Mouse (Mus musculus): ENCODE measurements around the gene Tubg1.

Gene Tubg1

DNA sequence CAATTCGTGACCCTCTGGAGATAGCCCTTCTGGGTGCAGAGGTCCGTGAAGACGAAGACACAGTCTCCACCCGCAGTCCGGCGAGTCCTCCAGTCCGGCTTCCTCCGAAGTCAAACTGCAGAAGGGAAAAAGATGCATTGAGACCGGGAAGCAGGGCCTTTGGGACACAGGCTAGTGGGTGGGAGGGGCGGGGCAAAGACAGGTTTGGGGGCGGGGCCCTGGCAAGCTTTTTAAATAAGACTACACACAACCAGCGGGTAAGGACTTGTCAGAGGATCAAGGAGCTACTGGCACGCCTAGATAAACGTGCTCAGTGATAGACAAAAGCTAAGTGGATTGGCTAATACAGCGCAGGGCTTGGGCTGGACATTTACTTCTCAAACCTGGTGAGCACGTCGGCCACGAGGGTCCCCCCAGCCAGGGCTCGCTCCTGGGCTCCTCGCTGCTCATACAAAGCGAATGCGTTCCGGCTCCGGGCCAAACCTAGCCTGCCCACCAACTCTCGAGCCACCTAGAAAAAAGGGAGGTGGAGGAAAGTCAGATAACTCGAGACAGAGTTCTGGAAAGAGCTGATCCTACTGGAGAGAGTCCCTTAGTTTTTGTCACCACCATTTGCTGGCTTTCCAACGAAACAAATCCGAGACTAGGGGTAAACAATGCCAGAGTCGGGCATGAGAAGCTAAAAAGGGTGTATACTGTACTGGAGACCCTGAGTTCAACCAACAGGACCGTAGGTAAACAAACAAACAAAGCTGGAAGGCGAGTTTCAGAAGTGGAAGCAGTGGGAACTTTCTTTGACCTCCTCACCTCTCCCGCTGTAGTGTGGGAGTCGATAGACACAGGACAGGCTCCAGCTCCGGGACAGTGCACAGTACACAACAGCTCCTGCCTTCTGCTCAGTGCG is 45.2 kb downstream of the Tubg1 start:
- DNase-seq (ENCODE audit: low spot score in 2 of 2): no peak

DNA sequence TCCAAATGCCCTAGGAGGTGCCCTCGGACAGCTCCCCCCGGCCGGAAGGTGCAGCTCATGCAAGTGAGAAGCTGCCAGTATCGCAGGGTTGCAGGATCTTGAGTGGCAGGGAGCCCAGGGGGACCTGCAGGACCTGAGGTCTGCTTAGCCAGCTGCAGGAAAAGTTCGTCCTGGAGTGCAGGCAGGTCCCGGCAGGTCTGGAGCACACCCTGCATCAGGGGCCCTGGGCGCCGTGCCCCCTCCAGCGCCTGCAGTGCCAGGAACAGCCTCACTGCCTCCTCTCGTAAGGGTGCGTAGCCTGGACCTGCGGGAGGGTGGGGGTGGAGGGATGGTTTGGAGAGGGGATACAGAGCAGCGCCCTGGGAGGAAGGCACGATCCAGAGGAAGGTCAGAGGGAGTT is 46.6 kb downstream of the Tubg1 start:
- no peak for DNase-seq (ENCODE audit: low spot score in 2 of 2)

DNA sequence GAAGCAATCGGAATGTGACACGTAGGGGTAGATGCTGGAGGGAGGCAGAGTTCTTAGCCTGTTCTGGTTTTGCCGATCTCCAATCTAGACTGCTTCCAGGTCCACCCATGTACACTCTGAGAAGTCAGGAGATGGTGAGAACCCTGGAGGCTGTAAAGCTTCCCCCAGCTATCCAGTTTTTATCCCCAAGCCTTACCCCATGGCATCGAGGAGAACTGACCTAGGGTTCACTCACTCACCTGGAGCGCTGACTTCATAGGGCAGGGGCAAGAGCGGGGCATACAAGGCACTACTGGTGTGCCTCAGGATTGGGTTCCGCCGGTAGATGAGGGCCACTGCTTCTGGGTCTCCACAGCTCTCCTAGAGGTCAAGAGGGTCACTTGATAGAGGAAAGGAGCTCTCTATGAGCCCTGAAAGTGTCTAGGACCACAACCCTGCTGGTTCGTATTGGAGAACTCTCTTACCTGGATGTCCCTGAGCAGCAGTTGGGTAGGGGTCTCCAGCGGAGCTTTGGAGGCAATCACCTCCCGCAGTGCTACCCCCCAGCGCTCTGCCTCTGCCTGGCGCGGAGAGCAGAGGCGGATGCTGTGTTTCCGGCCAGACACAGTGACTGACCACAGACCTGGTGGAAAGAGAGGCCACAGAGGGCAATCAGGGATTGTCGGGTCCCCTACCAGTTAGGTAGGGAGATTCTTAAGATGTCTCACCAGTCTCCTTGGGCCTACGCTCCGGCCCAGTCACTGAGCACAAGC is 47.6 kb downstream of the Tubg1 start:
- DNase-seq (ENCODE audit: low spot score in 2 of 2): peak in 1 of 2 experiments; percentile 58

DNA sequence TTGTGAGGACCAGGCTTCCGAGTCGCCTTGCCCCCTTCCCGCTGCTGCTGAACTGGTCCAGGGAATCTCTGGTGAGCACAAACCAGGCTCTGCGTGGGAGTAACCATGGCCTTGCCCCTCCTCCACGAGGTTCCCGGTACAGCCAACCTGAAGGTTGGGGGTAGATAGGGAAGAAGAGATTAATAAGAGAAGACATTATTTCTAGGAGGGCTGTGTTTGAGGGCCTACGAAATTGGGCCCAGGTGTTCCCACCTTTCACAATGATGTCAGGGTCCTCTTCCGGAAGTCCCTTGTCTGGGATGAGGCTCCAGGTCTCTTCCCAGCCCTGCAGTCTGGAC is 48.2 kb downstream of the Tubg1 start:
- DNase-seq (ENCODE audit: low spot score in 2 of 2): no peak

DNA sequence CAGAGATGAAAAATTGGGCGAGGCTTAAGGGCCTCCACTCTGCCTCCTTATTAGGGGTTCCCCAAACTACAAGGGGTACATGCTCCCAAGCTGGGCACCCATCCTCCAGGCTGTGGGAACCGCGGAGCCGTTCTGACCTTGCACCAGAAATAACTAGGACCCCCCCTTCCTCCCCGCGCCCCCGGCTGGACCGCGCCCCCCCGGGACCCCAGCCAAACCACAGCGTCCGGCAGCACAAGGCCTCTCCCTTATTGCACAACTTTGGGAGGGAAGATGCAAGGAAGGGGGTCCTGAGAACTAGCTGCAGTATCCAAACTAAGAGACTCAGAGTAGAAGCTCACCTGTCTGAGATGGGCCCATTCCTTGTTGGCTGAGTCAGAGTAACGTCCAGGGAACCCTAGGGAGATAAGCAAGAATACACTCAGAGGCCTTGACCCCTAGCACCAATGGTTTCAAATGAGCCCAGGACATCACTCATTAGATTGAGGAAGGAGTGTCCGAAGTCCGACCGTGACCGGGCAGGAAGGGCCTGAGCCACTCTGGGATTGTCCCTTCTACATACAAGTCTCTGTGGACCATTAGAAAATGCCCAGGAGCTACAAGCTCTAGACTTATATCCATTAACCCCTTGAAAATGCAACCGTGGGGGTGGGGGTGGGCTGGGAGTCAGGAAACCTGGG is 48.7 kb downstream of the Tubg1 start:
- peak in 1 of 2 experiments; percentile 63 for DNase-seq (ENCODE audit: low spot score in 2 of 2)

DNA sequence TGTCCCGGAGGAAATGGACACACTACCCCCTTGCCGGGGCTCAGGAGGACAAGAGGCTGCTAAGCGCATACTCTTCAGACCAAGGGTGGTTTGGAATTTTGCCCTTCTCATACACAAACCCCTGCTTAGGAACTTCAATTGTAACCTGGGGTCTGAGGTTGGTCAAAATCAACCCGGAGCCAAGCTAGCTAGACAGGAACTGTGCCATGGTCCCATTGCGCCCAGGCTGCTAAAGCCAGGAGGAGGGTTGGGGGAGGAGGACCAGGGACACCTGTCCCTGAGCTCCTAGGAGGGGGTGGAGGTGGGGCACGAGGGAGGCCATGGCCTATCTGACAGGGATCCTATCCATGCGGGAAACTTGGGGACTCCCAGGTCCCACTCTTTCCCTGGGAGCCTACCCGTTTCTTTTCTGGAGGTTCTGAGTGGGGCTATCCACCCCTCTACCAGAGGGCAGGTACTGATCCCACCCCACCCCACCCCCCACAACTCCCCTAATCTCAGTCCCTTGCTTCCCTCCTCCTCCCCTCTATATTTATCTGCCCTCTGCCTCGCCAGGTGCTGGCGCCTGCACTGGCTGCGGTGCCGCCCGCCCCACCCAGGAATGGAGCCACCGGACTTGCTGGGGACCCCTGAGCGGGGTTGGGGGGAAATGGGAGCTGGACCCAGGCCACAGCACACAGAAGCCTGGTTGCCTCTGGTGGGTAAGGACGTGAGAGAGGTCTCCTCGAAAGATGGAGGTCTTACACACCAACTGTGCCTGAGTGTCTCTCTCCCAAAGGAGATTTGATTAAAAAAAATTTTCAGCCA is 49.8 kb downstream of the Tubg1 start:
- DNase-seq (ENCODE audit: low spot score in 2 of 2): peak in 1 of 2 experiments; percentile 59

DNA sequence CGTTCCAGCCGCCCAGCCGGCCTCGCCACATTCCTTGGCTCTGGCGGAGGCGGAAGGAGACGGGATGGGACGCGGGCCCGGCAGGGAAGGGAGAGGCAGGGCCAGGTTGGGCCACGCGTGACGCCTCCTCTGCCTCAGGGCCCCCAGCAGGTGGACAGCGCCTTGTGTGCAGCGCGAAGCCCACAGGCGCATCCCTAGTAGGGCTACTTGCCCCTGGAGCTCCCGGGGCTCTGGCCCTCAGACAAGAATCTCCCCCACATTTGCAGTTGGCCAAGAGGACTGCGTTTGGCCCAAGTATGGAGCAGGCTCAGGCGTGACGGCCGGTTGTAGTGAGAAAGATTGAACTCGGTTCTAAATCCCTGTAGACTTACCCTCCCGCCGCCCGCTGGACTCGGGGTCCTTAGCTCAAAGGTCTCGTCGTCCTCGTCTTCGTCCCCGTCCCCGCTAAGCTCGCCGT is 50.6 kb downstream of the Tubg1 start, which contains the start of gene Cntnap1:
TSS of gene Cntnap1 (plus strand) at position 170 of the 457 bp plus-strand sequence.
- peak in 1 of 2 experiments; percentile 71 for DNase-seq (ENCODE audit: low spot score in 2 of 2)

DNA sequence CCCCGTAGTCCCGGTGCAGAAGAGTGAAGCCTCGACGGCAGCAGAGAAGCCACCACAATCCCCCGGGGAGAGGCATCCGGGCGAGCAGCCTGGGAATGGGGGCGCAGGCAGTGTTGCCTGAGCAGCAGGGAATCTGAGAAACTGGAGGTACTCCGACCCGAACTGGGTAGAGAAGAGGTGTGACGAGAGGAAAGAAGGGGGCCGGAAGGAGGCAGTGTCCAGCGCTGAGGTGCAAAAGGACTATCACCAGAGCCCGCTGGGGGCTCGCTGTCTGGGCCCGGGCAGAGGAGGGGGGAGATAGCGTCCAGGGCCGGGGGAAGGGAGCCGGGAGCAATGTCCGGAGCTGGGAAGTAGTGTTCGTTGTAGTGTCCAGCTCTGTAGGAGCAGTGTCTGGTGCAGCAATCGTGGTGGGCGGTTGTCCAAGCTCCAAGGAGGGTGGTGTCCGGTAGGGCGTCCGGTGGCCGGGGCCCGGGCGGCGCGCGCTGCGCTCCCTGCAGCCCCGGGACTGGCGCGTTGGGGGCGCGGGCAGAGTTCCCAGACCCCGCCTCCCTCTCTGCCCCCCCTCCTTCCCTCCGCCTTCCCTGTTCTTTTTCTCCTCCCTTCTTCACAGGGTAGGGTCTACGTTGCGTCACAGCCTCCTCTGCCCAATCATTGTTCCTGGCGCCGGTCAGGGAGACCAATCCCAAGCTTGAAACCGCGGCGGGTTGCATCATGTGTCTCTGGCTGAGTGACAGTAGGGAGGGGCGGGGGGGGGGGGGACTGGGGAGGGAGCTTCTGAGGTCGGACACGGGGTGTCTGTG is 51.3 kb downstream of the Tubg1 start, which contains the start of gene Plekhh3:
TSS of gene Plekhh3 (minus strand) at position 541 of the 800 bp plus-strand sequence.
- peak; percentile 79 to 84 for DNase-seq (ENCODE audit: low spot score in 2 of 2)

DNA sequence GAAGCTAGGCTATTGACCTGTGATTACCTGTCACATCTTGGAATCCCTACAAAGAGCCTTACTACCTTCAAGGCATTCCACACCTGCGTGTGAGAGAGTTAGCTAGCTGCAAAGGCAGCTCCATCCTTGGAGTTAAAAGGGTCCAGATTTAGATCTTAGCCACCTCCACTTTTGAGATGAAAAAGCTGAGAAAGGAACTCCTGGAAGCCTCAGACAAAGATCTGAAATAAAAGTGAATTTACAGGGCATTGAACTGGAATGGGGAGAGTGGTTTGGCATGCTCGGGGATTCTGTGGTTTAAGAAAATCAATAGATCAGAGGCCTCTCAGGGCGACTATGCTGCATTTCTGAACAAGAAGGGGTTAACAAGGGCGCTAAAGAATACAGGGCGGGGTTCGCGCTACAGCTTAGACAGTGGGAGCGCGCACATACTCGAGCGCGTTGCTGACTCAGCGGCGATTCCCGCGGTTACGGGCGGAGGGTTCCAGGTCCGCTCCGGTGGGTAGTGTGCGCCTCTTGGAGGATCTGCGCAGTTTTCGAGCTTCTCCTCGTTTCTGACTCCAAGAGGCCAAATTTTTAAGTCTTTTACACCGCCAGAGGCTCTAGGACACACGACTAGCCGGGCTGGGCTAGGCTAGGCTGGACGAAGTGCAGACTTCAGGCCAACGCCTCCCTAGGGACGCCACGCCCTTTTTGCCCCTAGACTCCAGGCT is 52.1 kb downstream of the Tubg1 start:
- DNase-seq (ENCODE audit: low spot score in 2 of 2): no peak

- no peak for DNase-seq (ENCODE audit: low spot score in 2 of 2)
These were observed 52.7 kb downstream of the Tubg1 start for GRCm38 (mm10) chr11:101172434-101172815.

DNA sequence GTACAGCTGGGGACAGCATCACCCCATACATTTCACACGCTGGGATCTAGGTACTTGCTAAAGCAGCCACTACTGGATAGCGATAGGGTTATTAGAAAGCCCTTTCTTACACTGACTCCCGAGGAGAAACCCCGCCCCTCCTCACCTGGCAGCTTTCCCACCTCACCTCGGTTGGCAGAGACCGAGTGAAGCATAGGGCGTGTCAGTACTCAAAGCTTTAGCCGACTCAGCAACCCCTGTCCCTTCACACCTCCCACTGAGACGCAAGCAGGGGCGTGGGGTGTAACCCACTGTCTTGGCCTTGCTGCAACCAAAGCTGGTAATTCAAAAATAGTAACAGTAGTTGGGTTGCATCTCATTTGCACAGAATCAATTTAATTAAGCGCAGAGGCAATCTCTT is 53.4 kb downstream of the Tubg1 start:
- no peak for DNase-seq (ENCODE audit: low spot score in 2 of 2)

- peak; percentile 71 to 87 for DNase-seq (ENCODE audit: low spot score in 2 of 2)
These were observed 54.1 kb downstream of the Tubg1 start for GRCm38 (mm10) chr11:101173631-101174388.

DNA sequence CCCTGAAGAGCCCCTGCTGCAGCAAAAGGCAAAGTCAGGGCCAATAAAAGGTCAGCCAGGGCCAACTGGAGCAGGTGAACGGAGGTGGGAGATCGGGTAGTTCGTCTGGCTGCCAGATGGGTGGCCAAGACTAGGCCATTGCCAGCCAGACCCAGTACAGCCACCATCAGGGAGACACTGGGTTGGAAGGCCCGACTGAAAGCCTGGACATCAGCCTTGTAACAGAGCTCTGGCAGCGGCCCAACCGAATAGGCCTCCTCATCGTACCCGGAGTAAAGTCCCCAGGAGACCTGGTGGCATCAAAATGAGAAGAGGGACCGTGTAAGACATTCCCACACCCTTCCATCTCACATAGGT is 54.6 kb downstream of the Tubg1 start:
- no peak for DNase-seq (ENCODE audit: low spot score in 2 of 2)

DNA sequence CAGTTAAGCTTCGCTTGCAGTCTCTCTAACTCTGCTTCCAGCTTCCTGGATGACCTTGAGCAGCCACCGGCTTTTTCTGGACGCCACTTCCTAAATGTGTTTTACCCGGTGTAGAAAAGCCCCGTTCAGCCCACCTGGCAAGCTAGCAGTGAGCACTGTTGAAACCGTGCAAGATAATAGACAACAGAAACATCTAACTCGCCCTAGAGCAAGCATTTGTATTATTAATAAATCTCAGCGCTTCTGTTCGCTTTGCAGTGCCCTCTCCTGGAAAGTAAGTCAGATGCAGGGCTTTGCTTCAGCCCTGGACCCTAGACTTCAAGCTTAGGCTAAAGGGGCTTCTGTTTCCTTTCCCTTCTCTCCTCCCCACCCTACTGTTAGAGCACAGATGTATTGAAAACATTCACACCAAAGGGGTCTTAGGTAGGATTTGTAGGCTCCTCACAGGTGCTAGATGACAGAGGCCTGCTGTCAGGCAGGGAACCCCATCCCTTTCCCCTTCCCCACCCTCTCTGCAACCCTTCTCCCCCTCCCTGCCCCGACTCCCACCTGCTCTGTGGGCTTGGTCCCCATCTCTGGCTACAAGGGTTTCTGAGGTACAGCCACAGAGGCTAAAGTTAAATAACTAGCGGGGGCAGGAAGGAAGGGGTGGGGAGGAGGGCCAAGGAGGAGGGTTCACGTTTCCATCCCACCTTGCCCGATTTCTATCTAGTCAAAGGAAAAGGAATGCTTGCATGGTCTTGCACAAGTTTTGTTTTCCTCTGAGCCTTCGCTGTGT is 55.3 kb downstream of the Tubg1 start, which contains the start of gene Ccr10:
TSS of gene Ccr10 (minus strand) at position 593 of the 778 bp plus-strand sequence.
- no peak for DNase-seq (ENCODE audit: low spot score in 2 of 2)

DNA sequence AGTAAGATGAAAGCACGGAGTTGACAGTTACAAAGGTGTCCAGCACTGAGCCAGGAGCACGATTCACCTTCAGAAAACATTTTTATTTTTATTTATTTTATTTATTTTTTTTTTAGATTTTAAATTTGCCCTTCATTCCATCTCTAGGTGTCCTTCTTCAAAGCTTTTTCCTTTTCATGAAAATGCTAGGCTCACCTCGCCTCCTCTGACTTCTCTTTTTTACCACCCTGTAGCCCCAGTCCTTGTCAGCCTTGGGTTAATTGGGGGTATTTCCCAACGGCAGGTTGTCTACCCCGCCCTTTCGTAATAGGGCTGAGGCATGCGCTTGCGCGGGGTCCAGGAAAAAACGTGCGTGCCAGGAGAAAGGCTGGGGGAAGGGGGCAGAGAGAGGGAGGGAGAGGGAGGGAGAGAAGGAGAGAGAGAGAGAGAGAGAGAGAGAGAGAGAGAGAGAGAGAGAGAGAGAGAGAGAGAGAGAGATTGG is 55.9 kb downstream of the Tubg1 start:
- no peak for DNase-seq (ENCODE audit: low spot score in 2 of 2)

Data from spleen, postnatal 4 days (tissue).